Mouse (Mus musculus) CH12.LX (cell line): ENCODE data around the gene Brpf1.
A peak's percentile ranks its signal among the peaks of the same experiment; 100 is the strongest.

Experiments
- CHD1 ChIP-seq: IDR thresholded peaks from 2 replicates; pipeline ENCODE4 v1.6.1; 2012; ENCODE audit warnings: low read depth, low read length, improper control_type of control experiment, inconsistent platforms
- CHD2 ChIP-seq: IDR thresholded peaks from 2 replicates; pipeline ENCODE4 v1.6.1; 2011; ENCODE audit warnings: low read length, improper control_type of control experiment
- CTCF ChIP-seq, 2 experiments: IDR thresholded peaks in 1 of 2; conservative IDR thresholded peaks in 1 of 2; 2 replicates each; pipeline ENCODE4 v1.5.1; 2011 to 2012; ENCODE audit warnings: low read depth in 2 of 2, low read length in 2 of 2, improper control_type of control experiment in 1 of 2, inconsistent platforms in 1 of 2, mild to moderate bottlenecking in 1 of 2, moderate library complexity in 1 of 2
- E2F4 ChIP-seq: IDR thresholded peaks from 2 replicates; pipeline ENCODE4 v1.6.1; 2011; ENCODE audit warnings: low read depth, low read length, improper control_type of control experiment; ENCODE audit not compliant: insufficient replicate concordance
- EP300 ChIP-seq: IDR thresholded peaks from 2 replicates; pipeline ENCODE4 v1.6.1; 2011; ENCODE audit warnings: low read length, improper control_type of control experiment
- GABPA ChIP-seq: IDR thresholded peaks from 2 replicates; pipeline ENCODE4 v1.6.1; 2012; ENCODE audit warnings: low read depth, low read length, improper control_type of control experiment, inconsistent platforms; ENCODE audit not compliant: insufficient replicate concordance
- IRF4 ChIP-seq: IDR thresholded peaks from 2 replicates; pipeline ENCODE4 v1.6.1; 2014; ENCODE audit warnings: low read depth, mild to moderate bottlenecking, inconsistent platforms, low read length, improper control_type of control experiment
- MAFK ChIP-seq: IDR thresholded peaks from 2 replicates; pipeline ENCODE4 v1.6.1; 2011; ENCODE audit warnings: low read length, improper control_type of control experiment; ENCODE audit not compliant: insufficient replicate concordance
- POLR2A ChIP-seq: IDR thresholded peaks from 2 replicates; pipeline ENCODE4 v1.6.1; 2011; ENCODE audit warnings: low read depth, mild to moderate bottlenecking, improper control_type of control experiment, low read length
- POLR2AphosphoS2 ChIP-seq: IDR thresholded peaks from 2 replicates; pipeline ENCODE4 v1.6.1; 2011; ENCODE audit warnings: low read depth, low read length, improper control_type of control experiment

GRCm38 (mm10) chr6:113290346-113290745 lies 16.6 kb upstream of the Brpf1 start:
- TF ChIP-seq IRF4 (no peak), CHD1 (no peak), CHD2 (0 out of 2 replicates have a peak, but pooled peaks have one; percentile 38), CTCF (conservative IDR thresholded peaks at IDR 0.05 in 1 of 2, IDR thresholded peaks at IDR 0.05 in 1 of 2; ENCODE audit: low read depth in 2 of 2, low read length in 2 of 2) (no peak), MAFK (no peak), GABPA (no peak), POLR2A (no peak), EP300 (no peak), E2F4 (no peak), POLR2AphosphoS2 (no peak)
